ENCODE assay signal across 9 mouse cellular contexts in genomic region chr7:101725081-101725480, GRCm38 (mm10).
DNase-seq lines count a peak whose midpoint lies in the region; TF ChIP-seq lines count a peak whose summit lies in the region.
"Had no signal": no experiment of that assay in that cellular context is flagged by ENCODE, and none has a peak within 500 bp of the region (broad histone marks: within the 10 kb centered on the region; RNA-seq: fewer than 3 reads in every experiment).

No protein-coding gene starts in this region.

- no peaks in the 10 kb centered on the region for H3K36me3 ChIP-seq in ES-Bruce4 (ENCODE audit: control insufficient read depth, insufficient read depth, low read length, poor library complexity, severe bottlenecking)
- H3K36me3 ChIP-seq: limb, embryonic 15.5 days had no signal

- TF ChIP-seq POLR2A in ES-Bruce4 (IDR thresholded peaks at IDR 0.05; ENCODE audit: insufficient read depth, low read length): no peak

- H3K9ac ChIP-seq in ES-Bruce4 (ENCODE audit: low read depth, poor library complexity, severe bottlenecking): no peak overlapping the region
- H3K9ac ChIP-seq: limb, embryonic 15.5 days had no signal

- TF ChIP-seq CTCF in ES-Bruce4 (IDR thresholded peaks at IDR 0.05; ENCODE audit: low read depth, low read length): peak; percentile 65

- no peaks in the 10 kb centered on the region for H3K9me3 ChIP-seq in ES-Bruce4 (replicated peaks; ENCODE audit: control insufficient read depth, insufficient read depth, low read length, poor library complexity, severe bottlenecking)
- H3K9me3 ChIP-seq: limb, embryonic 15.5 days had no signal

- DNase-seq in layer of hippocampus, postnatal 10 days (ENCODE audit: low spot score in 2 of 2): peak; percentile 30 to 54
- DNase-seq in layer of hippocampus, adult 8-10 months (ENCODE audit: low spot score in 2 of 2): no peak
- peak; percentile 64 for DNase-seq in adrenal gland, postnatal 14 days
- DNase-seq in kidney, adult 9 months: peak; percentile 39
- peak; percentile 66 for DNase-seq in retina, embryonic 14.5 days (ENCODE audit: low spot score)
- DNase-seq in urinary bladder, adult 2 months (ENCODE audit: low spot score): no peak
- no peak for DNase-seq in yolk sac, embryonic 10.5 days (ENCODE audit: low spot score)

- TF ChIP-seq EP300 in ES-Bruce4 (IDR thresholded peaks at IDR 0.05; ENCODE audit: insufficient read depth, low read depth, low read length): no peak

- no peaks in the 10 kb centered on the region for H3K27me3 ChIP-seq in ES-Bruce4 (ENCODE audit: control insufficient read depth, insufficient read depth, low read length, poor library complexity, severe bottlenecking)
- H3K27me3 ChIP-seq: limb, embryonic 15.5 days had no signal

- no peak overlapping the region for H3K4me3 ChIP-seq in ES-Bruce4 (ENCODE audit: low read depth, low read length)
- H3K4me3 ChIP-seq: limb, embryonic 15.5 days had no signal

- H3K4me1 ChIP-seq in ES-Bruce4 (ENCODE audit: control insufficient read depth, insufficient read depth, low read length): no peaks in the 10 kb centered on the region
- H3K4me1 ChIP-seq: limb, embryonic 15.5 days had no signal

- no peak overlapping the region for H3K27ac ChIP-seq in ES-Bruce4 (ENCODE audit: insufficient read depth, low read length)
- H3K27ac ChIP-seq: limb, embryonic 15.5 days had no signal

Comparison
In these comparisons a context has a peak if more than half of its experiments do, and no peak if none do; other contexts are left out.
1. DNase-seq: peak in layer of hippocampus, postnatal 10 days (2 of 2), adrenal gland, postnatal 14 days (single experiment), kidney, adult 9 months (single experiment) and retina, embryonic 14.5 days (single experiment); none in layer of hippocampus, adult 8-10 months (0 of 2), urinary bladder, adult 2 months (single experiment) and yolk sac, embryonic 10.5 days (single experiment).